ENCODE assay signal across 8 mouse cellular contexts in the genomic region with DNA sequence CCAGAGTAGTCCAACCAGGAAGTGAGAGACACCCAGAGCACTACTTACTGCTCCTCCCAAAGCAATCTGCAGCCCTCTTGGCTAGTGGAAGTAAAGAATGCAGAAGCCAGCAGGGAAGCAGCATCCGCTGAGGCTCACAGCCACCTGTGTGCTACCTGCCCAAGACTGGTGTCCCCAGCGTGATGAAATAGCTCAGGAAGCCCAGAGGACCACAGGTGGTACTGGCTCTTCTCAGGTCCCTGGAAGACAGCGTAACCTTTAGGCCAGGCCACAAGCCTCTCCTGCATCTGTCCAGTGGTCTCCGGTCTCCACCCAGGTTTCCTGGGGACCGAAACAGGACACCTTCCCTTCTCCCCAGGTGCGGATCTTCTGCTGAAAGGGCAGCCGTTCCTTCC. TPM values are rescaled to one million over a fixed set of nuclear protein-coding genes. Genes with fewer than 3 reads are reported as not detected.
A peak's percentile ranks its signal among the peaks of the same experiment; 100 is the strongest.
DNase-seq lines count a peak whose midpoint lies in the region; ATAC-seq lines count a peak whose summit lies in the region.

No protein-coding gene starts in this region.

- H3K4me1 ChIP-seq in heart, embryonic 12.5 days (replicated peaks) = peaks cover 6% of the 10 kb centered on the region; the same call in 1 of the 2 replicates

- no peaks in the 10 kb centered on the region for H3K79me2 ChIP-seq in macrophage (ENCODE audit: inconsistent target)

- H3K27me3 ChIP-seq in heart, embryonic 12.5 days (replicated peaks) = 0 out of 2 replicates have a peak, but pooled peaks cover 4% of the 10 kb centered on the region
- H3K27me3 ChIP-seq in splenic B cell, adult 2 months (ENCODE audit: control insufficient read depth, insufficient read depth, low read length, poor library complexity, severe bottlenecking) = no peaks in the 10 kb centered on the region

- H3K9ac ChIP-seq in heart, embryonic 12.5 days = peak overlapping the region; percentile 81

- DNase-seq in layer of hippocampus, adult 11-12 months (ENCODE audit: low spot score) = peak; percentile 45
- DNase-seq in layer of hippocampus, adult 9-10 months (ENCODE audit: low spot score) = no peak
- DNase-seq in cerebellum, postnatal 10 days = peak; percentile 35 to 43
- peak; percentile 25 to 29 for DNase-seq in layer of hippocampus, adult 8-10 months (ENCODE audit: low spot score in 2 of 2)
- DNase-seq in splenic B cell, adult 2 months (ENCODE audit: low read depth, low spot score) = peak; percentile 52
- DNase-seq in ovary, adult 18-20 months (ENCODE audit: low spot score) = no peak

- peak overlapping the region; percentile 88 for H3K4me2 ChIP-seq in heart, embryonic 12.5 days

- no peaks in the 10 kb centered on the region for H3K9me3 ChIP-seq in heart, embryonic 12.5 days (replicated peaks)

- H3K27ac ChIP-seq in heart, embryonic 12.5 days (ENCODE audit: poor library complexity, severe bottlenecking) = no peak overlapping the region
- peak overlapping the region; percentile 96 for H3K27ac ChIP-seq in macrophage

- H3K36me3 ChIP-seq in heart, embryonic 12.5 days = no peaks in the 10 kb centered on the region
- H3K36me3 ChIP-seq in macrophage (ENCODE audit: inconsistent target) = no peaks in the 10 kb centered on the region
- no peaks in the 10 kb centered on the region; the same call in 1 of the 2 replicates for H3K36me3 ChIP-seq in splenic B cell, adult 2 months (ENCODE audit: control insufficient read depth, insufficient read depth, low read length, poor library complexity, severe bottlenecking)

- H3K4me3 ChIP-seq in heart, embryonic 12.5 days = peak overlapping the region; percentile 76
- peak overlapping the region; percentile 50 for H3K4me3 ChIP-seq in macrophage (ENCODE audit: inconsistent target)

- 18% methylated on average over 7 of the region's 7 CpGs for WGBS in heart, embryonic 12.5 days
- 16% methylated on average over 7 of the region's 7 CpGs for WGBS in macrophage (ENCODE audit: missing documents)

- peak; percentile 17; the same call in 1 of the 2 replicates for ATAC-seq in heart, embryonic 12.5 days (ENCODE audit: insufficient number of reproducible peaks, low FRiP score)

RNA-seq across cellular contexts. Expression of gene Slc16a7, which starts 0.8 kb away (rescaled TPM):
- 4.6 and 5.6 TPM in 2 replicates for polyA plus RNA-seq in heart, embryonic 12.5 days (2016; fragmentation: Nextera tagmentation; extraction: Ambion mirVana)
- 10 to 100 TPM; 36.0 to 45.8 (median 44.6) TPM for total RNA-seq in layer of hippocampus, adult 8-10 months (2022)
- 10 to 100 TPM in 23 of 26 experiments, 1 to 10 TPM in 2, under 1 TPM in 1; 0.92 to 84.8 (median 50.0) TPM for total RNA-seq in macrophage (2018; cell fraction: chromatin; rRNA removed)
- 10 to 100 TPM; 43.0 to 90.7 (median 60.7) TPM for total RNA-seq in macrophage (2018; cell fraction: cytosol; rRNA removed)
- 100 to 1,000 TPM in 2 of 26 experiments, 10 to 100 TPM in 24; 19.7 to 109 (median 65.0) TPM for total RNA-seq in macrophage (2018; cell fraction: nucleus; rRNA removed)
- polyA plus RNA-seq in macrophage (2018) = 31.6 to 50.3 TPM (median 42.6 TPM) in 3 replicates

Comparison
In these comparisons a context has a peak if more than half of its experiments do, and no peak if none do; other contexts are left out.
1. DNase-seq: peak in layer of hippocampus, adult 11-12 months (single experiment), cerebellum, postnatal 10 days (2 of 2), layer of hippocampus, adult 8-10 months (2 of 2) and splenic B cell, adult 2 months (single experiment); none in layer of hippocampus, adult 9-10 months (single experiment) and ovary, adult 18-20 months (single experiment).